Mouse (Mus musculus): ENCODE results near the gene Pdgfc. TPM values are rescaled to one million over a fixed set of nuclear protein-coding genes. Genes with fewer than 3 reads are reported as not detected.

The Pdgfc gene
- polyA plus RNA-seq (2015; fragmentation: Nextera tagmentation; extraction: Ambion mirVana): 5.8 and 6.6 TPM in 2 replicates

GRCm38 (mm10) chr3:81036151-81036553, at the start of gene Pdgfc:
Pdgfc (plus strand) TSS chr3:81036416.
- ATAC-seq (ENCODE audit: low FRiP score, low read depth): peak; percentile 79; the same call in 1 of the 2 replicates

GRCm38 (mm10) chr3:81009245-81009644, 27.0 kb upstream of the Pdgfc start:
- Histone ChIP-seq H3K27ac (replicated peaks) (no peak overlapping the region), H3K36me3 (no peaks in the 10 kb centered on the region), H3K9me3 (no peaks in the 10 kb centered on the region), H3K9ac (no peak overlapping the region), H3K4me2 (no peak overlapping the region), H3K4me1 (replicated peaks) (no peaks in the 10 kb centered on the region), H3K4me3 (no peak overlapping the region), H3K27me3 (no peaks in the 10 kb centered on the region)
- 89% methylated on average over 3 of the region's 3 CpGs for WGBS
- no peak for ATAC-seq (ENCODE audit: low FRiP score, low read depth)

More at GRCm38 (mm10) chr3:81036151-81036553, at the start of gene Pdgfc:
- H3K9ac ChIP-seq: peak within 1 kb of the TSS; percentile 78
- under 1% methylated on average over 16 of the region's 17 CpGs for WGBS
- H3K4me2 ChIP-seq: peak within 1 kb of the TSS; percentile 98
- H3K27ac ChIP-seq (replicated peaks): peak within 1 kb of the TSS; percentile 74
- H3K27me3 ChIP-seq: no peaks in the 10 kb centered on the region
- peaks cover 20% of the 10 kb centered on the region for H3K4me1 ChIP-seq (replicated peaks)
- H3K36me3 ChIP-seq: no peaks in the 10 kb centered on the region
- no peaks in the 10 kb centered on the region for H3K9me3 ChIP-seq
- peak within 1 kb of the TSS; percentile 93 for H3K4me3 ChIP-seq

DNA sequence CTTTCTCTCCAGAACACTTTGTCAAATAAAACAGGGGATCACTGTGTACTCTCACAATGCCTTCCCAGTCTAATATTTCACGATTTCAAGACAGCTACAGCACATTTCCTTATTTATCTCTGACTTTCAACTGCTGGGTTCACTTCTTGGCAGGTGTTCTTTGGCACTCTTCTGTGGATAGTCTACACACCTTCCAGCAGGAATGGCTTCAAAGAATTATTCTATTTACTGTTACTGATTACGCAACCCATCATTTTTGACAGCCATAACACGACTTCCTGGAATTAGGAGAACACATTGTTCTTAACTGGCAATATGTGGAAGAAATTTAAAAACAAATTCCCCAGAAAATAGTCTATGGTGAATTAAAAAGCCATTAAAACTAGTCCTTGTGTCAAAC, 26.3 kb upstream of the Pdgfc start:
- no peaks in the 10 kb centered on the region for H3K9me3 ChIP-seq
- no peak overlapping the region for H3K27ac ChIP-seq (replicated peaks)
- H3K4me2 ChIP-seq: no peak overlapping the region
- H3K4me1 ChIP-seq (replicated peaks): no peaks in the 10 kb centered on the region
- no peak for ATAC-seq (ENCODE audit: low FRiP score, low read depth)
- no peaks in the 10 kb centered on the region for H3K27me3 ChIP-seq
- H3K36me3 ChIP-seq: no peaks in the 10 kb centered on the region
- WGBS: 78% methylated on average over 3 of the region's 3 CpGs
- H3K9ac ChIP-seq: no peak overlapping the region
- no peak overlapping the region for H3K4me3 ChIP-seq

GRCm38 (mm10) chr3:81017385-81018051, 18.7 kb upstream of the Pdgfc start:
- 82% methylated on average over 5 of the region's 5 CpGs for WGBS
- H3K4me3 ChIP-seq: no peak overlapping the region
- no peaks in the 10 kb centered on the region for H3K27me3 ChIP-seq
- no peaks in the 10 kb centered on the region for H3K9me3 ChIP-seq
- H3K4me1 ChIP-seq (replicated peaks): no peaks in the 10 kb centered on the region
- H3K27ac ChIP-seq (replicated peaks): no peak overlapping the region
- ATAC-seq (ENCODE audit: low FRiP score, low read depth): no peak
- H3K9ac ChIP-seq: no peak overlapping the region
- no peak overlapping the region for H3K4me2 ChIP-seq
- no peaks in the 10 kb centered on the region for H3K36me3 ChIP-seq

- H3K4me1 ChIP-seq (replicated peaks): no peaks in the 10 kb centered on the region
- no peaks in the 10 kb centered on the region for H3K9me3 ChIP-seq
- no peak overlapping the region for H3K27ac ChIP-seq (replicated peaks)
- H3K4me3 ChIP-seq: no peak overlapping the region
- no peak overlapping the region for H3K4me2 ChIP-seq
- H3K36me3 ChIP-seq: no peaks in the 10 kb centered on the region
- 55% methylated on average over 1 of the region's 1 CpGs for WGBS
- H3K27me3 ChIP-seq: no peaks in the 10 kb centered on the region
- H3K9ac ChIP-seq: no peak overlapping the region
- ATAC-seq (ENCODE audit: low FRiP score, low read depth): no peak
Observed at GRCm38 (mm10) chr3:81020064-81020463, 16.2 kb upstream of the Pdgfc start.

GRCm38 (mm10) chr3:81021783-81022182, 14.4 kb upstream of the Pdgfc start:
- Histone ChIP-seq H3K4me2 (no peak overlapping the region), H3K27me3 (no peaks in the 10 kb centered on the region), H3K4me3 (no peak overlapping the region), H3K27ac (replicated peaks) (no peak overlapping the region), H3K36me3 (no peaks in the 10 kb centered on the region), H3K4me1 (replicated peaks) (no peaks in the 10 kb centered on the region), H3K9ac (no peak overlapping the region), H3K9me3 (no peaks in the 10 kb centered on the region)
- no peak for ATAC-seq (ENCODE audit: low FRiP score, low read depth)
- WGBS: 80% methylated on average over 6 of the region's 6 CpGs

DNA sequence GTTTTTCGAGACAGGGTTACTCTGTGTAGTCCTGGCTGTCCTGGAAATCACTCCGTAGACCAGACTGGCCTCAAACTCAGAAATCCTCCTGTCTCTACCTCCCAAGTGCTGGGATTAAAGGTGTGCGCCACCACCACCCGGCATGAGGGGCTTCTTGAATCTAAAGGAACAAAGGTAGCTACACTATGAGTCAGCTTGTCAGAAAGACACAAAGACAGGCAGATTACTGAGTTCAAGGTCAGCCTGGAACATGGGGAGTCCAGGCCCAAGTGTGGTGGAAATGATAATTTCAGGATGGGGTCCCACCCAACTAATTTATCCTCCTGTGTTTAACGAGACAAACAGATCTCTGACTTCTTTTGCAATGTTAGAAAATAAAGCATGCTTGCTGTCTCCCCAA, 13.9 kb upstream of the Pdgfc start:
- Histone ChIP-seq H3K36me3 (no peaks in the 10 kb centered on the region), H3K9ac (no peak overlapping the region), H3K27me3 (no peaks in the 10 kb centered on the region), H3K4me2 (no peak overlapping the region), H3K4me3 (no peak overlapping the region), H3K9me3 (no peaks in the 10 kb centered on the region), H3K27ac (replicated peaks) (no peak overlapping the region), H3K4me1 (replicated peaks) (no peaks in the 10 kb centered on the region)
- ATAC-seq (ENCODE audit: low FRiP score, low read depth): no peak
- WGBS: 83% methylated on average over 5 of the region's 5 CpGs

DNA sequence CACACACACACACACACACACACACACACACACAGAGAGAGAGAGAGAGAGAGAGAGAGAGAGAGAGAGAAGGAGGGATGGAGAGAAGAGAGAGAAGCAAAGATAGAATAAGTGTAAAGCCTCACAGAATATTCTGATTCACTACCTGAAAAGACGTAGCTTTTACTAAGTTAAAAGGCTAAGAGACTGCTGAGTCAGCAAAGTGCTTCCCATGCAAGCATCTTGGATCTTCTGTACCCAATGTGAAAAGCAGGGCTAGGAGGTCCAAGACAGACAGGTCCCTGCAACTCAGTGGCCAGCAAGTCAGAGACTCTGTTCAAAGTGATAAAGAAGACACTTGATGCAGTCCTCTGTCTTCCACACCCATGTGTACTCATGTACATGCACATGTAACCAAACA, 13.4 kb upstream of the Pdgfc start:
- Histone ChIP-seq H3K4me1 (replicated peaks) (no peaks in the 10 kb centered on the region), H3K27ac (replicated peaks) (no peak overlapping the region), H3K9ac (no peak overlapping the region), H3K4me3 (no peak overlapping the region), H3K36me3 (no peaks in the 10 kb centered on the region), H3K9me3 (no peaks in the 10 kb centered on the region), H3K4me2 (no peak overlapping the region), H3K27me3 (no peaks in the 10 kb centered on the region)
- ATAC-seq (ENCODE audit: low FRiP score, low read depth): no peak
- 61% methylated on average over 1 of the region's 1 CpGs for WGBS

DNA sequence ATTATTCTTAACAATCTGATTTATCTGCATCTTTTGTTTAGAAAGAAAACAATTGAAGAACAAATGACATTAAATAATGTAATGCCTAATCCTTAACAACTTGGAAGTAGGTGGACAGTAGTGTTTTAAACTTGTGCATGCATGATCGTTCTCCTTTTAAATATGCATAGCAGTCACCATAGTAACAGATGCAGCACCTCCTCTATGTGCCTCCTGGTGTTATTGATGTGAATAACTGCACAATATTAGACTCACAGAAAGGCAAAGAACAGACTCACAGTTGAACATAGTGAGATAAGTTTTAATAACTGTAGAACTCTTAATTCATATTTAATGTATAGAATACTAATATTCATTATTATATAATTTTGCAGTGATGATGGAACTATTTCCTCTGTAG, 12.6 kb upstream of the Pdgfc start:
- Histone ChIP-seq H3K27me3 (no peaks in the 10 kb centered on the region), H3K9ac (no peak overlapping the region), H3K27ac (replicated peaks) (no peak overlapping the region), H3K4me1 (replicated peaks) (no peaks in the 10 kb centered on the region), H3K4me3 (no peak overlapping the region), H3K9me3 (no peaks in the 10 kb centered on the region), H3K36me3 (no peaks in the 10 kb centered on the region), H3K4me2 (no peak overlapping the region)
- ATAC-seq (ENCODE audit: low FRiP score, low read depth): 0 out of 2 replicates have a peak, but pooled peaks have one; percentile 73
- 8% methylated on average over 1 of the region's 1 CpGs for WGBS

DNA sequence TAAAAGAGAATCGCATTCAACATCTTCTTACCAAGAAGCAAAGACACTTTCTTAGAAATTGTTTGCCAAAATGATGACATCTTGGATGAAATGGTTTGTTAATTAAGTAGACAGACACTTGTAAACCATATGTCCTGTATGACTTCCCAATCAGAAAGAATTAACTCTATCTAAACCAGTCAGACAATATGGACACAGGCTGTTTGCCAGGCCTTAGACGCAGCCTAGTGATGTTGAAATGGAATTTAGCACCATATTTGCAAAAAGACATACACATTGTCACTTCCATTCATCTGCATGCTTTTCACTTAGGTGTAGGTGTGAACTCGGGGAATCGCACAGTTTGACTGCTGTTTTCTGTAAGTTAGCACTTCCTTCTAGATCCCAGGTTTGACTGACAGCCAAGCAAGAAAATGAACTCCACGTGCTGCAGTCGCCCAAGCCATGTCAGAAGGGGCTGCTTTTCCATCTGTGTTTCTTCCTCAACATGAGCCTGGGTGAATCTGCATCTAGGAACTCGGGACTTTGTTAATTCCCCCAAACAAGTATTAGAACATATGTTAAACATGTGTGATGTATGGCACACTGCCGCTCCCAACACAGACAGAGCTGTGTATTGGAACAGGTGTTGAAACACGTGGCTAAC, 10.5 kb upstream of the Pdgfc start:
- H3K9ac ChIP-seq: no peak overlapping the region
- WGBS: 72% methylated on average over 9 of the region's 9 CpGs
- no peaks in the 10 kb centered on the region for H3K9me3 ChIP-seq
- no peak overlapping the region for H3K4me3 ChIP-seq
- no peaks in the 10 kb centered on the region for H3K36me3 ChIP-seq
- no peak overlapping the region for H3K27ac ChIP-seq (replicated peaks)
- no peaks in the 10 kb centered on the region for H3K4me1 ChIP-seq (replicated peaks)
- ATAC-seq (ENCODE audit: low FRiP score, low read depth): no peak
- H3K4me2 ChIP-seq: no peak overlapping the region
- H3K27me3 ChIP-seq: no peaks in the 10 kb centered on the region

DNA sequence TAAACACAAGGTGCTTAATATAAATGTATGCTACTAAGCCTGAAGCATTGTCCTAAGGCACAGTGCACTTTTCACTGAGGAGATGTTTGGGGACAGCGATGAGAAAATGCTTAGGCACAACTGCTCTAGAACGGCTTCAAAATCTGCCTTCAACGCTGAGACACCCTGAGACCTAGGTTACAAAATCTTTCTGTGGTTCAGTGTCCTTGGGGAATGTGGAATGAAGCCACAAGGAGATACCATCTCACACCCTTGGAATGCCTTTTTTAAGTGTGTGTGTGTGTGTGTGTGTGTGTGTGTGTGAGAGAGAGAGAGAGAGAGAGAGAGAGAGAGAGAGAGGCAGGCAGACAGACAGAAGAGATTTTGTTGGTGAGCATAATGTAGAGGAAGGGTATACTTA, 7.9 kb upstream of the Pdgfc start:
- H3K9ac ChIP-seq: no peak overlapping the region

DNA sequence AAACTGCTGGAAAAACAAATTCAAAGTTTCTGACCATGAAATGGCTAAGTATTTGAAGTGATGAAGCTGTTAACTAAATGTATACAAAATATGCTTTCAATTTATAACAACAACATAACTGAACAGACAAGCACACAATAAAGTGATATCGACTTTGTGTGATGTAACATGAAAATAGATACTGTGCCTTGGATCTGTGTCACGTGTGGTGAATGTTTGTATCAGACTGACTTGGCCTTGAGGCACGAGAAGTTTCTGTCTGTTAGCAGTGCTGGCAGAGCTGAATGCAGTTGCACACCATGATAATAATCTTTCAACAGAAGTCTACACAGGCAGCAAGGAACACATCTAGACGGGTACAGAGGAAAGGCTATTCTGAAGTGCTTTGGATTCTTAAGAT, 6.9 kb upstream of the Pdgfc start:
- Histone ChIP-seq H3K4me1 (replicated peaks) (no peaks in the 10 kb centered on the region), H3K9ac (no peak overlapping the region)

More for the DNA sequence above, 7.9 kb upstream of the Pdgfc start:
- H3K27ac ChIP-seq (replicated peaks): no peak overlapping the region
- H3K4me1 ChIP-seq (replicated peaks): no peaks in the 10 kb centered on the region
- WGBS: 86% methylated on average over 3 of the region's 3 CpGs
- no peaks in the 10 kb centered on the region for H3K36me3 ChIP-seq
- no peaks in the 10 kb centered on the region for H3K27me3 ChIP-seq
- no peak overlapping the region for H3K4me2 ChIP-seq
- H3K9me3 ChIP-seq: no peaks in the 10 kb centered on the region
- no peak overlapping the region for H3K4me3 ChIP-seq
- ATAC-seq (ENCODE audit: low FRiP score, low read depth): no peak

More for the DNA sequence above, 6.9 kb upstream of the Pdgfc start:
- 70% methylated on average over 4 of the region's 4 CpGs for WGBS
- H3K4me2 ChIP-seq: no peak overlapping the region
- no peaks in the 10 kb centered on the region for H3K9me3 ChIP-seq
- no peak overlapping the region for H3K27ac ChIP-seq (replicated peaks)
- H3K36me3 ChIP-seq: no peaks in the 10 kb centered on the region
- H3K27me3 ChIP-seq: no peaks in the 10 kb centered on the region
- ATAC-seq (ENCODE audit: low FRiP score, low read depth): no peak
- no peak overlapping the region for H3K4me3 ChIP-seq

Measured in hindbrain, embryonic 15.5 days (tissue).